Mouse (Mus musculus): ENCODE results near the gene Gphb5. TPM values are rescaled to one million over a fixed set of nuclear protein-coding genes. Genes with fewer than 3 reads are reported as not detected.

Gene Gphb5
- polyA plus RNA-seq (2014; fragmentation: Nextera tagmentation; extraction: Ambion mirVana): not detected in 2 replicates

- WGBS: 81% methylated on average over 4 of the region's 4 CpGs
- no peak within 1 kb of the TSS for H3K4me2 ChIP-seq (ENCODE audit: low read length)
Observed at GRCm38 (mm10) chr12:75416681-75417080, at the start of gene Gphb5. Gene Gphb5 (minus strand): TSS chr12:75416781.

GRCm38 (mm10) chr12:75466206-75466605 is 49.6 kb upstream of the Gphb5 start:
- WGBS: 93% methylated on average over 7 of the region's 7 CpGs
- Histone ChIP-seq H3K4me1 (ENCODE audit: control insufficient read depth, insufficient read depth, low read length) (no peaks in the 10 kb centered on the region), H3K9ac (replicated peaks; ENCODE audit: low read length) (no peak overlapping the region), H3K27ac (replicated peaks; ENCODE audit: low read depth, low read length) (no peak overlapping the region), H3K9me3 (ENCODE audit: control insufficient read depth, low read length) (no peaks in the 10 kb centered on the region), H3K4me2 (ENCODE audit: low read length) (no peak overlapping the region), H3K27me3 (ENCODE audit: control insufficient read depth, insufficient read depth, low read length) (no peaks in the 10 kb centered on the region), H3K36me3 (ENCODE audit: control insufficient read depth, insufficient read depth, low read length) (peaks cover 54% of the 10 kb centered on the region), H3K4me3 (replicated peaks; ENCODE audit: low read depth, low read length) (no peak overlapping the region)
- DNase-seq: no peak
- ATAC-seq (ENCODE audit: low FRiP score, low TSS enrichment): no peak

More at GRCm38 (mm10) chr12:75416681-75417080, at the start of gene Gphb5:
- Histone ChIP-seq H3K4me3 (replicated peaks; ENCODE audit: low read depth, low read length) (no peak within 1 kb of the TSS), H3K36me3 (ENCODE audit: control insufficient read depth, insufficient read depth, low read length) (no peaks in the 10 kb centered on the region), H3K9ac (replicated peaks; ENCODE audit: low read length) (no peak within 1 kb of the TSS), H3K27ac (replicated peaks; ENCODE audit: low read depth, low read length) (no peak within 1 kb of the TSS), H3K9me3 (ENCODE audit: control insufficient read depth, low read length) (no peaks in the 10 kb centered on the region), H3K27me3 (ENCODE audit: control insufficient read depth, insufficient read depth, low read length) (no peaks in the 10 kb centered on the region), H3K4me1 (ENCODE audit: control insufficient read depth, insufficient read depth, low read length) (no peaks in the 10 kb centered on the region)
- DNase-seq (no peak), ATAC-seq (ENCODE audit: low FRiP score, low TSS enrichment) (no peak)

GRCm38 (mm10) chr12:75464016-75464769 is 47.6 kb upstream of the Gphb5 start:
- H3K27ac ChIP-seq (replicated peaks; ENCODE audit: low read depth, low read length): 0 out of 2 replicates have a peak overlapping the region, but pooled peaks have one; percentile 3
- H3K4me2 ChIP-seq (ENCODE audit: low read length): no peak overlapping the region
- H3K36me3 ChIP-seq (ENCODE audit: control insufficient read depth, insufficient read depth, low read length): peaks cover 69% of the 10 kb centered on the region
- H3K27me3 ChIP-seq (ENCODE audit: control insufficient read depth, insufficient read depth, low read length): no peaks in the 10 kb centered on the region
- ATAC-seq (ENCODE audit: low FRiP score, low TSS enrichment): no peak
- H3K4me1 ChIP-seq (ENCODE audit: control insufficient read depth, insufficient read depth, low read length): no peaks in the 10 kb centered on the region
- no peaks in the 10 kb centered on the region for H3K9me3 ChIP-seq (ENCODE audit: control insufficient read depth, low read length)
- WGBS: 80% methylated on average over 9 of the region's 9 CpGs
- peak; percentile 69 for DNase-seq
- no peak overlapping the region for H3K4me3 ChIP-seq (replicated peaks; ENCODE audit: low read depth, low read length)
- no peak overlapping the region for H3K9ac ChIP-seq (replicated peaks; ENCODE audit: low read length)

- no peak overlapping the region for H3K9ac ChIP-seq (replicated peaks; ENCODE audit: low read length)
- WGBS: 89% methylated on average over 5 of the region's 5 CpGs
- ATAC-seq (ENCODE audit: low FRiP score, low TSS enrichment) (no peak), DNase-seq (no peak)
- H3K36me3 ChIP-seq (ENCODE audit: control insufficient read depth, insufficient read depth, low read length): peaks cover 58% of the 10 kb centered on the region
- H3K9me3 ChIP-seq (ENCODE audit: control insufficient read depth, low read length): no peaks in the 10 kb centered on the region
- H3K4me1 ChIP-seq (ENCODE audit: control insufficient read depth, insufficient read depth, low read length): no peaks in the 10 kb centered on the region
- H3K27me3 ChIP-seq (ENCODE audit: control insufficient read depth, insufficient read depth, low read length): no peaks in the 10 kb centered on the region
- H3K4me2 ChIP-seq (ENCODE audit: low read length): no peak overlapping the region
- H3K27ac ChIP-seq (replicated peaks; ENCODE audit: low read depth, low read length): no peak overlapping the region
- no peak overlapping the region for H3K4me3 ChIP-seq (replicated peaks; ENCODE audit: low read depth, low read length)
Observed at GRCm38 (mm10) chr12:75460561-75460960, 44.0 kb upstream of the Gphb5 start.

- Histone ChIP-seq H3K4me1 (ENCODE audit: control insufficient read depth, insufficient read depth, low read length) (no peaks in the 10 kb centered on the region), H3K36me3 (ENCODE audit: control insufficient read depth, insufficient read depth, low read length) (peaks cover 53% of the 10 kb centered on the region), H3K27me3 (ENCODE audit: control insufficient read depth, insufficient read depth, low read length) (no peaks in the 10 kb centered on the region), H3K4me3 (replicated peaks; ENCODE audit: low read depth, low read length) (no peak overlapping the region), H3K9ac (replicated peaks; ENCODE audit: low read length) (no peak overlapping the region), H3K9me3 (ENCODE audit: control insufficient read depth, low read length) (no peaks in the 10 kb centered on the region), H3K4me2 (ENCODE audit: low read length) (no peak overlapping the region), H3K27ac (replicated peaks; ENCODE audit: low read depth, low read length) (no peak overlapping the region)
- ATAC-seq (ENCODE audit: low FRiP score, low TSS enrichment) (no peak), DNase-seq (no peak)
- 88% methylated on average over 5 of the region's 5 CpGs for WGBS
Observed at GRCm38 (mm10) chr12:75459656-75460055, 43.1 kb upstream of the Gphb5 start.

- whole genome bisulfite sequencing: 96% methylated on average over 6 of the region's 6 CpGs
- Histone ChIP-seq H3K27me3 (ENCODE audit: control insufficient read depth, insufficient read depth, low read length) (no peaks in the 10 kb centered on the region), H3K36me3 (ENCODE audit: control insufficient read depth, insufficient read depth, low read length) (peaks cover 53% of the 10 kb centered on the region), H3K27ac (replicated peaks; ENCODE audit: low read depth, low read length) (no peak overlapping the region), H3K4me1 (ENCODE audit: control insufficient read depth, insufficient read depth, low read length) (no peaks in the 10 kb centered on the region), H3K9me3 (ENCODE audit: control insufficient read depth, low read length) (no peaks in the 10 kb centered on the region), H3K9ac (replicated peaks; ENCODE audit: low read length) (no peak overlapping the region), H3K4me3 (replicated peaks; ENCODE audit: low read depth, low read length) (no peak overlapping the region), H3K4me2 (ENCODE audit: low read length) (no peak overlapping the region)
- ATAC-seq (ENCODE audit: low FRiP score, low TSS enrichment) (no peak), DNase-seq (no peak)
Observed at GRCm38 (mm10) chr12:75453441-75453840, 36.9 kb upstream of the Gphb5 start.

GRCm38 (mm10) chr12:75453027-75453426 is 36.4 kb upstream of the Gphb5 start:
- Histone ChIP-seq H3K27me3 (ENCODE audit: control insufficient read depth, insufficient read depth, low read length) (no peaks in the 10 kb centered on the region), H3K4me1 (ENCODE audit: control insufficient read depth, insufficient read depth, low read length) (no peaks in the 10 kb centered on the region), H3K27ac (replicated peaks; ENCODE audit: low read depth, low read length) (no peak overlapping the region), H3K36me3 (ENCODE audit: control insufficient read depth, insufficient read depth, low read length) (peaks cover 49% of the 10 kb centered on the region), H3K9me3 (ENCODE audit: control insufficient read depth, low read length) (no peaks in the 10 kb centered on the region), H3K4me3 (replicated peaks; ENCODE audit: low read depth, low read length) (no peak overlapping the region), H3K9ac (replicated peaks; ENCODE audit: low read length) (no peak overlapping the region), H3K4me2 (ENCODE audit: low read length) (no peak overlapping the region)
- DNase-seq: peak; percentile 49
- no peak for ATAC-seq (ENCODE audit: low FRiP score, low TSS enrichment)
- WGBS: 82% methylated on average over 4 of the region's 4 CpGs

- Histone ChIP-seq H3K9ac (replicated peaks; ENCODE audit: low read length) (no peak overlapping the region), H3K27ac (replicated peaks; ENCODE audit: low read depth, low read length) (no peak overlapping the region), H3K4me2 (ENCODE audit: low read length) (no peak overlapping the region), H3K9me3 (ENCODE audit: control insufficient read depth, low read length) (no peaks in the 10 kb centered on the region), H3K36me3 (ENCODE audit: control insufficient read depth, insufficient read depth, low read length) (peaks cover 44% of the 10 kb centered on the region), H3K4me1 (ENCODE audit: control insufficient read depth, insufficient read depth, low read length) (no peaks in the 10 kb centered on the region), H3K4me3 (replicated peaks; ENCODE audit: low read depth, low read length) (no peak overlapping the region), H3K27me3 (ENCODE audit: control insufficient read depth, insufficient read depth, low read length) (no peaks in the 10 kb centered on the region)
- ATAC-seq (ENCODE audit: low FRiP score, low TSS enrichment): no peak
- WGBS: 92% methylated on average over 8 of the region's 8 CpGs
- no peak for DNase-seq
Observed at GRCm38 (mm10) chr12:75450592-75450991, 34.0 kb upstream of the Gphb5 start.

GRCm38 (mm10) chr12:75450011-75450410 is 33.4 kb upstream of the Gphb5 start:
- H3K4me1 ChIP-seq (ENCODE audit: control insufficient read depth, insufficient read depth, low read length): no peaks in the 10 kb centered on the region
- ATAC-seq (ENCODE audit: low FRiP score, low TSS enrichment) (no peak), DNase-seq (peak; percentile 17)
- no peak overlapping the region for H3K4me2 ChIP-seq (ENCODE audit: low read length)
- no peaks in the 10 kb centered on the region for H3K9me3 ChIP-seq (ENCODE audit: control insufficient read depth, low read length)
- no peak overlapping the region for H3K9ac ChIP-seq (replicated peaks; ENCODE audit: low read length)
- no peaks in the 10 kb centered on the region for H3K27me3 ChIP-seq (ENCODE audit: control insufficient read depth, insufficient read depth, low read length)
- WGBS: 71% methylated on average over 14 of the region's 14 CpGs
- peaks cover 44% of the 10 kb centered on the region for H3K36me3 ChIP-seq (ENCODE audit: control insufficient read depth, insufficient read depth, low read length)
- H3K27ac ChIP-seq (replicated peaks; ENCODE audit: low read depth, low read length): no peak overlapping the region
- no peak overlapping the region for H3K4me3 ChIP-seq (replicated peaks; ENCODE audit: low read depth, low read length)
